In the genomic region with DNA sequence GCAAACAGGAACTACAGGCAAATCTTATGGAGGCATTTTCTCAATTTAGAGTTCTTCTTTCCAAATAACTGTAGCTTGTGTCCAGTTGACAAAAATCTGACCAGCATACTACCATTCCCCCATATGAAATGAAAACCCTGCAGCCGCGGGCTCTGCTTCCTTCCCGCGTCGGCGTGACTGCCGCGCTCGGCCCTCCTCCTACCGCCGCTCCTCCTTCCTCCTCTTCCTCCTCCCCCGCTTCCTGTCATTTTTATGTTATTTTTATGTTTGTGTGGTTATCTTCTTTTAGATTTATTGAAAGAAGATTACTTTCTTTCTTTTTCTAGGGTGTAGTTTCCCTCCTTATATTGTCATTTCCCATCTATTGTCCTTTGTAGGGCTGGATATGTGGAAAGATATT, we compare ENCODE assay signal across 30 mouse cellular contexts. TPM values are rescaled to one million over a fixed set of nuclear protein-coding genes. Genes with fewer than 3 reads are reported as not detected.
"Had no signal": no experiment of that assay in that cellular context is flagged by ENCODE, and none has a peak within 500 bp of the region (broad histone marks: within the 10 kb centered on the region; RNA-seq: fewer than 3 reads in every experiment).

No protein-coding gene starts in this region.

RNA-seq across cellular contexts. Expression of gene Olfr474, which starts 1.9 kb away (rescaled TPM):
- total RNA-seq: forebrain, postnatal 0 days; gastrocnemius, adult 18-20 months; gastrocnemius, adult 2 months; gastrocnemius, adult 8-10 months; gastrocnemius, postnatal 10 days; gastrocnemius, postnatal 14 days; gastrocnemius, postnatal 25 days; gastrocnemius, postnatal 36 days; gastrocnemius, postnatal 4 days; granulocyte monocyte progenitor cell, adult 5-6 weeks; heart, adult 18-20 months; heart, adult 2 months; heart, adult 8-10 months had no signal
- polyA plus RNA-seq: cortical plate, adult 2 months; embryonic facial prominence, embryonic 10.5 days; embryonic facial prominence, embryonic 11.5 days; embryonic facial prominence, embryonic 12.5 days; embryonic facial prominence, embryonic 13.5 days; embryonic facial prominence, embryonic 14.5 days; embryonic facial prominence, embryonic 15.5 days; erythroblast, embryonic 14.5 days; forebrain, embryonic 10.5 days; forebrain, embryonic 11.5 days; forebrain, embryonic 12.5 days; forebrain, embryonic 13.5 days; forebrain, embryonic 14.5 days; forebrain, embryonic 15.5 days; forebrain, embryonic 16.5 days; forebrain, postnatal 0 days; frontal cortex, adult 2 months; gonadal fat pad, adult 2 months; heart, adult 2 months had no signal

RNA-seq across cellular contexts. Expression of gene Olfr476, which starts 12.1 kb away (rescaled TPM):
- total RNA-seq: forebrain, postnatal 0 days; gastrocnemius, adult 18-20 months; gastrocnemius, adult 2 months; gastrocnemius, adult 8-10 months; gastrocnemius, postnatal 10 days; gastrocnemius, postnatal 14 days; gastrocnemius, postnatal 25 days; gastrocnemius, postnatal 36 days; gastrocnemius, postnatal 4 days; granulocyte monocyte progenitor cell, adult 5-6 weeks; heart, adult 18-20 months; heart, adult 2 months; heart, adult 8-10 months had no signal
- polyA plus RNA-seq: cortical plate, adult 2 months; embryonic facial prominence, embryonic 10.5 days; embryonic facial prominence, embryonic 11.5 days; embryonic facial prominence, embryonic 12.5 days; embryonic facial prominence, embryonic 13.5 days; embryonic facial prominence, embryonic 14.5 days; embryonic facial prominence, embryonic 15.5 days; erythroblast, embryonic 14.5 days; forebrain, embryonic 10.5 days; forebrain, embryonic 11.5 days; forebrain, embryonic 12.5 days; forebrain, embryonic 13.5 days; forebrain, embryonic 14.5 days; forebrain, embryonic 15.5 days; forebrain, embryonic 16.5 days; forebrain, postnatal 0 days; frontal cortex, adult 2 months; gonadal fat pad, adult 2 months; heart, adult 2 months had no signal

RNA-seq across cellular contexts. Expression of gene Olfr473, which starts 22.3 kb away (rescaled TPM):
- total RNA-seq: forebrain, postnatal 0 days; gastrocnemius, adult 18-20 months; gastrocnemius, adult 2 months; gastrocnemius, adult 8-10 months; gastrocnemius, postnatal 10 days; gastrocnemius, postnatal 14 days; gastrocnemius, postnatal 25 days; gastrocnemius, postnatal 36 days; gastrocnemius, postnatal 4 days; granulocyte monocyte progenitor cell, adult 5-6 weeks; heart, adult 18-20 months; heart, adult 2 months; heart, adult 8-10 months had no signal
- polyA plus RNA-seq: cortical plate, adult 2 months; embryonic facial prominence, embryonic 10.5 days; embryonic facial prominence, embryonic 11.5 days; embryonic facial prominence, embryonic 12.5 days; embryonic facial prominence, embryonic 13.5 days; embryonic facial prominence, embryonic 14.5 days; embryonic facial prominence, embryonic 15.5 days; erythroblast, embryonic 14.5 days; forebrain, embryonic 10.5 days; forebrain, embryonic 11.5 days; forebrain, embryonic 12.5 days; forebrain, embryonic 13.5 days; forebrain, embryonic 14.5 days; forebrain, embryonic 15.5 days; forebrain, embryonic 16.5 days; forebrain, postnatal 0 days; frontal cortex, adult 2 months; gonadal fat pad, adult 2 months; heart, adult 2 months had no signal

RNA-seq across cellular contexts. Expression of gene Olfr477, which starts 34.0 kb away (rescaled TPM):
- total RNA-seq: forebrain, postnatal 0 days; gastrocnemius, adult 18-20 months; gastrocnemius, adult 2 months; gastrocnemius, adult 8-10 months; gastrocnemius, postnatal 10 days; gastrocnemius, postnatal 14 days; gastrocnemius, postnatal 25 days; gastrocnemius, postnatal 36 days; gastrocnemius, postnatal 4 days; granulocyte monocyte progenitor cell, adult 5-6 weeks; heart, adult 18-20 months; heart, adult 2 months had no signal
- polyA plus RNA-seq: cortical plate, adult 2 months; embryonic facial prominence, embryonic 10.5 days; embryonic facial prominence, embryonic 11.5 days; embryonic facial prominence, embryonic 12.5 days; embryonic facial prominence, embryonic 13.5 days; embryonic facial prominence, embryonic 14.5 days; embryonic facial prominence, embryonic 15.5 days; erythroblast, embryonic 14.5 days; forebrain, embryonic 10.5 days; forebrain, embryonic 11.5 days; forebrain, embryonic 12.5 days; forebrain, embryonic 13.5 days; forebrain, embryonic 14.5 days; forebrain, embryonic 15.5 days; forebrain, embryonic 16.5 days; forebrain, postnatal 0 days; frontal cortex, adult 2 months; gonadal fat pad, adult 2 months; heart, adult 2 months had no signal

RNA-seq across cellular contexts. Expression of gene Olfr472, which starts 54.8 kb away (rescaled TPM):
- total RNA-seq: forebrain, postnatal 0 days; gastrocnemius, adult 18-20 months; gastrocnemius, adult 2 months; gastrocnemius, adult 8-10 months; gastrocnemius, postnatal 14 days; gastrocnemius, postnatal 25 days; gastrocnemius, postnatal 36 days; gastrocnemius, postnatal 4 days; heart, adult 18-20 months; heart, adult 2 months; heart, adult 8-10 months had no signal
- polyA plus RNA-seq: cortical plate, adult 2 months; embryonic facial prominence, embryonic 10.5 days; embryonic facial prominence, embryonic 11.5 days; embryonic facial prominence, embryonic 12.5 days; embryonic facial prominence, embryonic 13.5 days; embryonic facial prominence, embryonic 14.5 days; erythroblast, embryonic 14.5 days; forebrain, embryonic 10.5 days; forebrain, embryonic 11.5 days; forebrain, embryonic 12.5 days; forebrain, embryonic 13.5 days; forebrain, embryonic 14.5 days; forebrain, embryonic 15.5 days; forebrain, embryonic 16.5 days; forebrain, postnatal 0 days; frontal cortex, adult 2 months; gonadal fat pad, adult 2 months; heart, adult 2 months had no signal
